Comparison of ENCODE assay signal across 19 mouse cellular contexts in genomic region chr3:41009990-41010389, GRCm38 (mm10).
DNase-seq lines count a peak whose midpoint lies in the region; ATAC-seq and TF ChIP-seq lines count a peak whose summit lies in the region.
"Had no signal": no experiment of that assay in that cellular context is flagged by ENCODE, and none has a peak within 500 bp of the region (broad histone marks: within the 10 kb centered on the region; RNA-seq: fewer than 3 reads in every experiment).

No protein-coding gene starts in this region.

- WGBS in forebrain, postnatal 0 days = 81% methylated on average over 3 of the region's 3 CpGs
- whole genome bisulfite sequencing in forebrain, embryonic 13.5 days = 86% methylated on average over 3 of the region's 3 CpGs
- 82% methylated on average over 3 of the region's 3 CpGs for WGBS in liver, postnatal 0 days (ENCODE audit: insufficient replicate concordance)
- 85% methylated on average over 3 of the region's 3 CpGs for WGBS in liver, embryonic 11.5 days
- WGBS in kidney, embryonic 15.5 days = 90% methylated on average over 3 of the region's 3 CpGs

- ATAC-seq in forebrain, postnatal 0 days = peak; percentile 32; the same call in 1 of the 2 replicates
- no peak for ATAC-seq in forebrain, embryonic 13.5 days
- ATAC-seq in liver, postnatal 0 days = peak; percentile 66
- no peak for ATAC-seq in liver, embryonic 11.5 days (replicated peaks; ENCODE audit: low FRiP score)
- no peak for ATAC-seq in kidney, embryonic 15.5 days (replicated peaks; ENCODE audit: low FRiP score)
- ATAC-seq: activated CD4-positive, CD25-positive, alpha-beta regulatory T cell, adult 4 months; Patski had no signal

- DNase-seq in forebrain, postnatal 0 days = no peak
- no peak for DNase-seq in liver, postnatal 0 days
- no peak for DNase-seq in liver, embryonic 11.5 days (ENCODE audit: low spot score)
- DNase-seq in layer of hippocampus, adult 9-10 months (ENCODE audit: low spot score) = peak; percentile 17
- DNase-seq in layer of hippocampus, postnatal 36 days = peak; percentile 10 to 14
- no peak for DNase-seq in spleen, postnatal 36 days (ENCODE audit: low spot score in 2 of 2)
- DNase-seq: adrenal gland, postnatal 14 days; cerebellum, adult 2 months; cerebellum, postnatal 10 days; heart, adult 2 months had no signal

- no peak overlapping the region for H3K27ac ChIP-seq in forebrain, postnatal 0 days (ENCODE audit: low read depth, low read length)
- no peak overlapping the region for H3K27ac ChIP-seq in forebrain, embryonic 13.5 days
- peak overlapping the region; percentile 76 for H3K27ac ChIP-seq in liver, postnatal 0 days (ENCODE audit: low read depth)
- H3K27ac ChIP-seq in liver, embryonic 11.5 days (ENCODE audit: low read depth, low read length) = no peak overlapping the region
- no peak overlapping the region for H3K27ac ChIP-seq in kidney, embryonic 15.5 days
- H3K27ac ChIP-seq: embryonic facial prominence, embryonic 10.5 days; heart, adult 2 months; hindbrain, embryonic 10.5 days; hindbrain, embryonic 14.5 days had no signal

- no peaks in the 10 kb centered on the region for H3K9me3 ChIP-seq in forebrain, postnatal 0 days (ENCODE audit: low read length)
- H3K9me3 ChIP-seq in forebrain, embryonic 13.5 days (replicated peaks) = no peaks in the 10 kb centered on the region
- H3K9me3 ChIP-seq in liver, postnatal 0 days (ENCODE audit: low read length) = no peaks in the 10 kb centered on the region
- no peaks in the 10 kb centered on the region for H3K9me3 ChIP-seq in liver, embryonic 11.5 days (ENCODE audit: control insufficient read depth, low read length)
- no peaks in the 10 kb centered on the region for H3K9me3 ChIP-seq in kidney, embryonic 15.5 days (replicated peaks)
- H3K9me3 ChIP-seq: embryonic facial prominence, embryonic 10.5 days; heart, embryonic 12.5 days; hindbrain, embryonic 10.5 days had no signal

- no peak overlapping the region for H3K9ac ChIP-seq in forebrain, postnatal 0 days
- H3K9ac ChIP-seq in forebrain, embryonic 13.5 days = no peak overlapping the region
- no peak overlapping the region for H3K9ac ChIP-seq in liver, postnatal 0 days (replicated peaks)
- no peak overlapping the region for H3K9ac ChIP-seq in liver, embryonic 11.5 days (ENCODE audit: low read depth, low read length)
- no peak overlapping the region for H3K9ac ChIP-seq in kidney, embryonic 15.5 days
- H3K9ac ChIP-seq: heart, embryonic 12.5 days; hindbrain, embryonic 14.5 days had no signal

- TF ChIP-seq EP300 in liver, postnatal 0 days (IDR thresholded peaks at IDR 0.05; ENCODE audit: low read depth) = no peak

- TF ChIP-seq CTCF in forebrain, postnatal 0 days (IDR thresholded peaks at IDR 0.05; ENCODE audit: low read depth) = no peak
- no peak for TF ChIP-seq CTCF in liver, postnatal 0 days (IDR thresholded peaks at IDR 0.05; ENCODE audit: low read depth)

- no peaks in the 10 kb centered on the region for H3K27me3 ChIP-seq in forebrain, postnatal 0 days (ENCODE audit: insufficient read depth, low read length)
- H3K27me3 ChIP-seq in forebrain, embryonic 13.5 days = no peaks in the 10 kb centered on the region
- H3K27me3 ChIP-seq in liver, postnatal 0 days (ENCODE audit: insufficient read depth, low read length) = no peaks in the 10 kb centered on the region
- no peaks in the 10 kb centered on the region for H3K27me3 ChIP-seq in liver, embryonic 11.5 days (replicated peaks; ENCODE audit: control insufficient read depth, insufficient read depth, low read length)
- H3K27me3 ChIP-seq in kidney, embryonic 15.5 days = no peaks in the 10 kb centered on the region
- H3K27me3 ChIP-seq: CH12.LX; heart, embryonic 12.5 days; Patski had no signal

- no peaks in the 10 kb centered on the region for H3K36me3 ChIP-seq in forebrain, postnatal 0 days (ENCODE audit: insufficient read depth)
- no peaks in the 10 kb centered on the region for H3K36me3 ChIP-seq in forebrain, embryonic 13.5 days (ENCODE audit: poor library complexity, severe bottlenecking)
- H3K36me3 ChIP-seq in liver, postnatal 0 days (replicated peaks; ENCODE audit: insufficient read depth, low read length) = no peaks in the 10 kb centered on the region
- H3K36me3 ChIP-seq in liver, embryonic 11.5 days (ENCODE audit: control insufficient read depth, insufficient read depth, low read length) = no peaks in the 10 kb centered on the region
- H3K36me3 ChIP-seq in kidney, embryonic 15.5 days = no peaks in the 10 kb centered on the region
- H3K36me3 ChIP-seq: embryonic facial prominence, embryonic 10.5 days; heart, embryonic 12.5 days; hindbrain, embryonic 10.5 days had no signal

- no peaks in the 10 kb centered on the region for H3K4me1 ChIP-seq in forebrain, postnatal 0 days (ENCODE audit: insufficient read depth)
- no peaks in the 10 kb centered on the region for H3K4me1 ChIP-seq in forebrain, embryonic 13.5 days
- peaks cover 5% of the 10 kb centered on the region for H3K4me1 ChIP-seq in liver, postnatal 0 days (ENCODE audit: insufficient read depth)
- H3K4me1 ChIP-seq in liver, embryonic 11.5 days (replicated peaks; ENCODE audit: control insufficient read depth, insufficient read depth, low read length) = no peaks in the 10 kb centered on the region
- no peaks in the 10 kb centered on the region for H3K4me1 ChIP-seq in kidney, embryonic 15.5 days
- H3K4me1 ChIP-seq: embryonic facial prominence, embryonic 10.5 days; hindbrain, embryonic 10.5 days had no signal

- H3K4me2 ChIP-seq in forebrain, postnatal 0 days (ENCODE audit: low read depth) = no peak overlapping the region
- no peak overlapping the region for H3K4me2 ChIP-seq in forebrain, embryonic 13.5 days
- H3K4me2 ChIP-seq in liver, postnatal 0 days (ENCODE audit: low read depth, low read length) = no peak overlapping the region
- H3K4me2 ChIP-seq in liver, embryonic 11.5 days = no peak overlapping the region
- no peak overlapping the region for H3K4me2 ChIP-seq in kidney, embryonic 15.5 days
- H3K4me2 ChIP-seq: heart, embryonic 12.5 days; hindbrain, embryonic 14.5 days had no signal

- H3K4me3 ChIP-seq in forebrain, postnatal 0 days (ENCODE audit: low read depth, low read length) = no peak overlapping the region
- H3K4me3 ChIP-seq in forebrain, embryonic 13.5 days = no peak overlapping the region
- no peak overlapping the region for H3K4me3 ChIP-seq in liver, postnatal 0 days (ENCODE audit: low read depth, low read length)
- no peak overlapping the region for H3K4me3 ChIP-seq in liver, embryonic 11.5 days (ENCODE audit: low read depth, low read length)
- no peak overlapping the region for H3K4me3 ChIP-seq in kidney, embryonic 15.5 days (replicated peaks)
- H3K4me3 ChIP-seq: embryonic facial prominence, embryonic 10.5 days; heart, adult 2 months; heart, embryonic 12.5 days; hindbrain, embryonic 10.5 days had no signal

Comparison
In these comparisons a context has a peak if more than half of its experiments do, and no peak if none do; other contexts are left out.
1. ATAC-seq: peak in forebrain, postnatal 0 days (single experiment) and liver, postnatal 0 days (single experiment); none in forebrain, embryonic 13.5 days (single experiment), liver, embryonic 11.5 days (single experiment) and kidney, embryonic 15.5 days (single experiment).
2. DNase-seq: peak in layer of hippocampus, adult 9-10 months (single experiment) and layer of hippocampus, postnatal 36 days (2 of 2); none in forebrain, postnatal 0 days (single experiment), liver, postnatal 0 days (single experiment), liver, embryonic 11.5 days (single experiment) and spleen, postnatal 36 days (0 of 2).